Mouse (Mus musculus): ENCODE measurements around the gene Cd34. TPM values are rescaled to one million over a fixed set of nuclear protein-coding genes. Genes with fewer than 3 reads are reported as not detected.

Cd34 gene
- polyA plus RNA-seq, 1 experiment from 2014 or later, result 19.5 TPM

Other genes with a start within 250 kb of the Cd34 start
- 1.3 and 1.7 TPM in 2 replicates for gene Cd46, start 153.4 kb downstream of the Cd34 start, polyA plus RNA-seq (2014; fragmentation: Nextera tagmentation; extraction: Ambion mirVana)
- gene Cr1l, start 192.8 kb downstream of the Cd34 start, polyA plus RNA-seq (2014; fragmentation: Nextera tagmentation; extraction: Ambion mirVana), result 34.8 and 35.6 TPM in 2 replicates
- 0.68 and 0.84 TPM in 2 replicates for gene Cr2, start 237.9 kb downstream of the Cd34 start, polyA plus RNA-seq (2014; fragmentation: Nextera tagmentation; extraction: Ambion mirVana)

All from neural tube, embryonic 14.5 days (tissue).